Mouse (Mus musculus) v-Abl transformed pro-B cells (cell line): ENCODE measurements at regions not wholly inside any gene's neighbourhood (a gene's known extent, or its start where the extent isn't known, plus 50 kb on each side); places are given as distances from the start of the nearest gene placed in this dataset.

Source experiments
- in situ Hi-C, 2 experiments: fragments of 400-800 bp; cut with MboI; formaldehyde crosslinking; loops; one replicate each; pipeline ENCODE4 v1.15.1; 2025; ENCODE audit not compliant: unreplicated experiment in 2 of 2

DNA sequence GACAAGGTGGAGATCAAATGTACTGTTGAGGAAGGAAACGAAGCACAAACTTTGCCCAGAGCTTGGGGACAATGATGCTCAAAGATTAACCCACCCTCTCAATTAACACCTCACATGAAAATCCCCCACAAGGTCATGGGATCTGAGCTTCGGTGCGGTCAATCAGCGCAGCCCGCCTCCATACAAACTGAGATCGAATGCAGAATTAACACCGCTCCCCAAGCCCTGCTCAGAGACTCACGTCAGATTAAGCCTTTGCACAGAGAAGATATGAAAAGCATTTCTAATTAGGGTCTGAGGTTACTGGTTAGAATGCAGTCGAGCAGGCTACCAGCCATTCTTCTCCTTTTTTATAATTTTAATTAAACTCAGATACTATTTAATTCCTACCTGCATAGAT, 243.7 kb downstream of the Nr2f2 start:
- in situ Hi-C loops = no loop called here

DNA sequence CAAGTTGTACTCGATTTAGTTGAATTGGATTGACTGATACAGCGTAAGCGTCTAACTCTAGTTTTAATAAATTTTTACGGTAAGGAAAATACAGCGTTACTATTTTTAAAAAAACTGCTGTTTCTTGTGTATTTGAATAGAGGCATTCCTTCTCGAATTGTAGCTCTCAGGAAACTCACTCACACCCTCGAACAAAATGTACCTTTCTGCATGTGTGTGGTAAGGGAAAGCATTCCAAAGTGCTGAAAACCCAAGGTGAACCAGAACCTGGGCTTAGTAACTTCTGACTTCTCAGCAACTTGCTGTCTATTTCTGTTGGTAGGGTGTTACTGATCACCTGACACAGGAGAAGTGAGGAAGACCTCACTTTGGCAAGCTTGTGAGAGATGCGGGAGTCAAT, 247.0 kb downstream of the Nr2f2 start:
- in situ Hi-C loops = no loop called here

DNA sequence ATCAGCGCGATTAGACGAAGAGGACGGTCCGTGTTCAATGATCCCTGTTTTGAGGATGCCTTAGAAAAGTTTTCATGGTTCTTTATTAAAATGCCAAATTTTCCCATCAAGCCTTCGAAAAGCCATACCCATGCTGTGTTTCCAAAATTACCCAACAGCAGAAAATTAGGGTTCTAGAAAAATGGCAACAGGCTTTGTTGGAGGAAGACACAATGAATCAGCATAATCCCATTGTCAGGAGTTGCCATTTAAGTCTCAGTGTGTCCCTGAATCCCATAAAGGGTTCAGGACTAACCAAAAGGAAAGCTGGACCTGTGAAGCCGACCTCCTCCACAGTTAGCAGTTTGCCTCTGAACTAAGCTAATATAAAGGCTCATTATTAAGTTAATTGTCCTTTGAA, 247.6 kb downstream of the Nr2f2 start:
- in situ Hi-C loops = no loop called here

DNA sequence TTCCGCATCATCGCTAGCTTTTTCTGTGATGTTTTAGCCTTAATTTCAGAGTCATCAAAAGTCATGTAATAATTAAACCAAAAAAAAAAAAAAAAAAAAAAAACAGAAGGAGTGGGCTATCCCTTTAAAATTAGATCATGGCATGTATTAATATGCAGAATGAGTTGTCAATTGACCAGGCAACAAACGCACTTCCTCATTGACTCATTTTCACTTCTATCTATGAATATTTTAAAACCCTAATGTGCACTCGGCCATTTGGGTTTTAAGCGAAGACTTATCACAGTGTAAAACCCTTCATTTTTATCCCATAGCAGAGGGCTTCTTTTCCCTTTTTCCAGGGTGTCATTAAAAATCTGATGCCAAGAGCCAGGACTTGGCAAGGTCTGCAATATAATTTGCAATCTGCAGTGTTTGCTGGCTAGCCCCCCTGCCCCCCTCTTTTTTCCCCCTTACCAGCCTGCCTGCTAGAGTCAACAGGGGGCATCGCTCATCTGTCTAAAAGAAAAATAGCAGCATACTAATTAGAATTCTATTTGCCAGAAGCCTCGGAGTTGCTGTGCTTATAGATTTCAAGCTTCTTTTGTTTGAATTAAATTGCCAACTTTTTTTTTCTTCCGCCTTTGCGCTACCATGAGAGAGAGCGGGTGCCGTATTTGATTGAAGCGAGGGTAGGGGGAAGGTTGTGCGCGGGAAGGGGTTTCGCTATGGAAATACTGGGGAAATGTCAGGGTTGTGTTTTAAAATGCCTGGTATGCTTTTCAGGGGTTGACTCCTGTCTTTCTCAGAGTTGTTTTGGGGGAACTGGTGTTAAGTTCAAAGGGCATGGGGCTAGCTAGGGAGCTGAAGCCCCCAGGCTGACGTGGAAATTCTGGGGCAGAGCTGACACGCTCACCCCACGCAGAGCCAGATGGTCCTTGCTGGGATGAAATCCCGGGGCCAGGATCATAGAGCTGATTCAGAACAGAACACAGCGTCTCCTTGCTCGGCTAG, 248.3 kb downstream of the Nr2f2 start:
- in situ Hi-C loops = no loop called here

DNA sequence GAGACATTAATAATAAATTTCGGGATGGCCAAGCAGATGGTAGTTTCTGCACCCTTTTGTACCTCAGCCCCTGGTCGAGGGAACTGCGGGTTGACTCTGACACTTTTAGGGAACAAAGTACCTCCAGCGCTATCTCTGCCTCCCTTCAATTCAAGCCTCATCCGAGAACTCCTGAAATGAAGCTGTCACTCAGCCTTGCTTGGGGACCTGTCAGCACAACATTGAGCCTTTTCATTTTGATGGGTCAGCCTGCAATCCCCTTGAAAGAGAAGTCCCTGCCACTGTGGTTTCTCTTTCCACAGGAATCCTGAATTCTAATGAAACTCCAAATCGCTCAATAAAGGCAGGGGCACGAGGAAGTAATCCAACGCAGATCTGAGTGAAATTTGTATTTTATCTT, 257.5 kb downstream of the Nr2f2 start:
- in situ Hi-C loops = no loop called here

DNA sequence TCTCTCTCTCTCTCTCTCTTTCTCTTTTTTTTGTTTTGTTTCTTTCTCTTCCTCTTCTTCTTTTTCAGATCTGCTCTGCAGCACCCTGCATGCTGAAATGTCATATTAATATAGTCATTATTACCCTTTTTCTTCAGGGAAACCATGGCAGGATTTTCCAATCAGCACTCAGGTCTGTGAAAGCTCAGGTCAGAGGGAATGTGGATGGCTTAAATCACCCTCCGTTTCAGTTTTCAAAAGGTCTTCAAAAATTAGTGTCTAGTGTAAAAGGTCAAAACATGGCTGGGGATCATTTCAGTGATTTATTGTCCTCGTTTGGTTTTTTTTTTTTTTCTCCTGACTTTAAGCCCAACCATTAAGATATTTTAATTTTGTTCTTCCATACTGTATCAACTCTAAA, 261.5 kb downstream of the Nr2f2 start:
- in situ Hi-C loops = no loop called here

DNA sequence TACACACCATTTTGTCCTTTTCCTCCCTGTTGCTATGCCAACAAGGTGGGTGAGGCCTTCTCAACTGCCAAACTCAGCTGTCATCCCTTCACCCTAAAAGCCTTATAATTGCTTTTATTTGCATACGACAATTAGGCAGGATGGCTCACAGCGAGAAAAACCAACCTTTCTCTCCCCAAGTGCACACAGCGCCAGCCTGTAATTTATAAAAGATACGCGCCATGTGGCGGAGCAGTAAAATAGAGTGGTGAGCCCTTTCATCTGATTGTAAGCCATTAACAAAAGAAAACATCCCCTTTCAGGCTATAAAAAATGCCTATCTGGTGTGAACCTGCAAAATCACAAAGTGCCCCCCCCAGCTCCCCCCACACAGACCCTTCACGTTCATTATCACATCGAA, 262.0 kb downstream of the Nr2f2 start:
- in situ Hi-C loops = no loop called here

DNA sequence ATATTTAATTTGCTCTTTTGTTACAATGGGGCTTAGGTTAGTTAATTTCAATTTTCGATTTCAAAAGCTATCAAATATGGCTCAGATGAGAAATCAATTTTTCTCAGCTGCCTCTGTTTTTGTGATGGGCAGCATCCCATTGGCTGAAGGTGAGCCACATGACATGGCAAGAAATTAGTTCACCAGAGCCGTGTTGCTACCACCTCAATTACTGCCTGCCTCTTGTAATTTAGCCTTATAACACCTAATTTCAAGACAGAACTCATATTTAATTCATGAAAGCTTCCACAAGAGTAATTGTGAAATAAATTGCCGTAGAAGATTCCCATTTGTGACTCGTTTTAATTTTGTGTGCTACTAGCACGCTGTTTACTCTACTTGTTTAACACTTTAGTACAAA, 262.9 kb downstream of the Nr2f2 start:
- in situ Hi-C loops = no loop called here

DNA sequence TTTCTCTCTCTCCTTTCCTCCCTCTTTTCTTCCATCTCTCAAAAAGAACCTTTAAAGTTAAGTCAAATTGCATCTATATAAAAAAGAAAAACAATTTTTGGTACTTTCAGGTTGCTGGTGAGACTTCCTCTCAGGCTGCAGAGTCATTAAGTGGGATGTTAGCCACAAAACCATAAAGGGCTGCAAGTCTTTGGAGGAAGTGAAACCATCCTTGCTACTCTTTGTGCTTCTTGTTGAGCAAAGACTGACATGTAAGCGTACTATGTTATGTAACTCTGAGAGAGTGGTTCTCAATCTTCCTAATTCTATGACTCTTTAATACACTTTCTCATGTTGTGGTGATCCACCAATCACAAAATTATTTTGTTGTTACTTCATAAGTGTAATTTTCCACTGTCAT, 267.5 kb downstream of the Nr2f2 start:
- in situ Hi-C loops = no loop called here

DNA sequence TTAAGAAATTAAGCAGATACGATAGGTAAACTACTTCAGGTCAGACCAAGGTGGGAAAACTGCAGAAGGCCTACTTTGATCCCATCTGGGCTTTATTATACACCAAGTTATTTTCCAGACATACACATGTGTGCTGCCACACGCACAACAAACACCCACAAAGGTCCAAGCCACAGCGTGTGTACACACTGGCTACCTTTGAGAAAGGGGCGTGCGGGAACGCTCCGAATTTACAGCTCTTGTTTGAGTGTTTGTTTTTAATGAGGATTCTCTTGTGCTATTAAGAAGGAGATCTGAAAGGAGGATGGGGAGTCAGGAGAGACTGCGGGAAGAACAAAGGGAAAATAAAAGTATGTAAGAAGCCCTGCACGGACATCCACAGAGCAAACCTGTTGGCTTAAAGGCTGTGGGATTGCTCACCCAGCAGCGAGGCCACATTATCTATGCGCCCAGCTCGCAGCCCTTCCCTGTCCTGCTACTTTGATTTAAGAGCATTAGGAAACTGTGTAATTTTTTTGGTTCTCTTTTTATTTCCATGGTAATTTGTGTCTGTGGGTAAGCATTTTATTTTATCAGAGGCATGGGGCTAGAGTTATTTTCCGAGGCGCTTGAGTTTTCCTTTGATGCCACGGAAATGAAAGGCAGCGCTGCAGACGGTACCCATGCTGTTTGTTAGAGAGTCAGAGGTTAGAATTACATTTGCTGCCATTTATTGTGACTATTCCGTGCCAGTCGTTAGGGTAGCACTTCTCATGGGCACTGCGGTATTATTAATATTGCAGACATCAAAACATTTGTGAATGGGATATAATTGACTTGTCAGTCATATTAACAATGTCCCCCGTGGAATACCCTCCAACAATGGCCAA, 272.4 kb downstream of the Nr2f2 start:
- in situ Hi-C loops = no loop called here

DNA sequence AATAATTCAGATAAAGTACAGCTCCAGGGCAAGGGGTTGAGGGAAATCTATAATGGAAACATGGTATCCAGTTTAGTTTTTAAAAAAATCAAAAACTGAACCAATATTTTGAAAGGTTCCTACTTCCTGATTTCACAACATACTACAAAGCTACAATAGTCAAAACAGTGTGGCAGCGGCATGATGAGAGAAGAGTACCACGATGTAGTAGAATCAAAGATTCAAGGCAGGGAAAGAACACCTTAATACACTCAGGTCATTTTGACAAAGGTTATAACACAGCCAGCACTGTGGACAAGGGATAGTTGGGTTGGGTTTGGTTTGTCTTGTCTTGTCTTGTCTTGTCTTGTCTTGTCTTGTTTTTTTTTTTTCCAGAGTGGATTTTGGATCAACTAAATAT, 274.4 kb downstream of the Nr2f2 start:
- in situ Hi-C loops = no loop called here

DNA sequence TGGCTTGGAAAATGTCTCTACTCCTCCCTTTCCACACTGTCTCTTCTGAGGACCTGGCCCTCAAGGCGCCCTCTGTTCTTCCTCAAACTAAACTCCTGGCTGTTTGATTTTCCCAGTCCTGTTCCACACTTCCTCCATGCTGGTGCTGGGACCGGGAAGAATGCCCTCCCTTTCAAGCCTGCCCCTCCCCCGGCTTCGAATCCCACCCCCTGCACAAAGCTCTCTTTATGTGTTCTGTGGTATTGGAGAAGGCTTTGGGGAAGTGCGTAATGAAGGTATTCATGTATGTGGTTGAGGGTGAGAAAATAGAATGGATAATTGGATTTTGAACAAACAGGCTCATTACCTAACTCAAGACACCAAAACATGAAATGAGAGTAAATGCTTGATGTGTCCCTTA, 277.4 kb downstream of the Nr2f2 start:
- in situ Hi-C loops = no loop called here

DNA sequence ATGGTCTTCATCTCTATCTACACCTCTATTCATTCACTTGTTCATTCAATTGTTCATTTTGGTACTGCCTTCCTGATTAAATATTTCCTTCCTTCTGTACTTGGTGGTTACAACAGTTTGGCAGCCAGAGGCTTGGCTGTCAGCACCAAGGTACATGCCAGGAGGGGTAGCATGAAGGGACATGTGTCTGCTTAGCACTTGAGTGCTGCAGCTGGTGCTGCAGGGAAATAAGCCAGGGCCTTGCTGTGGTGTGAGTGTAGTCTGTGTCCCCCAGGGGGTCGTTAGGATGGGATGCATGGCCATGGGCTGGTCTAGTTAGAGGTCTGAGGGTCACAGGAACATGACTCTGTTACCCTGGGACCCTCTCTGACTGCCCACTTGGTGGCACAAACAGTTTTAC, 296.9 kb downstream of the Nr2f2 start:
- in situ Hi-C loops = no loop called here

DNA sequence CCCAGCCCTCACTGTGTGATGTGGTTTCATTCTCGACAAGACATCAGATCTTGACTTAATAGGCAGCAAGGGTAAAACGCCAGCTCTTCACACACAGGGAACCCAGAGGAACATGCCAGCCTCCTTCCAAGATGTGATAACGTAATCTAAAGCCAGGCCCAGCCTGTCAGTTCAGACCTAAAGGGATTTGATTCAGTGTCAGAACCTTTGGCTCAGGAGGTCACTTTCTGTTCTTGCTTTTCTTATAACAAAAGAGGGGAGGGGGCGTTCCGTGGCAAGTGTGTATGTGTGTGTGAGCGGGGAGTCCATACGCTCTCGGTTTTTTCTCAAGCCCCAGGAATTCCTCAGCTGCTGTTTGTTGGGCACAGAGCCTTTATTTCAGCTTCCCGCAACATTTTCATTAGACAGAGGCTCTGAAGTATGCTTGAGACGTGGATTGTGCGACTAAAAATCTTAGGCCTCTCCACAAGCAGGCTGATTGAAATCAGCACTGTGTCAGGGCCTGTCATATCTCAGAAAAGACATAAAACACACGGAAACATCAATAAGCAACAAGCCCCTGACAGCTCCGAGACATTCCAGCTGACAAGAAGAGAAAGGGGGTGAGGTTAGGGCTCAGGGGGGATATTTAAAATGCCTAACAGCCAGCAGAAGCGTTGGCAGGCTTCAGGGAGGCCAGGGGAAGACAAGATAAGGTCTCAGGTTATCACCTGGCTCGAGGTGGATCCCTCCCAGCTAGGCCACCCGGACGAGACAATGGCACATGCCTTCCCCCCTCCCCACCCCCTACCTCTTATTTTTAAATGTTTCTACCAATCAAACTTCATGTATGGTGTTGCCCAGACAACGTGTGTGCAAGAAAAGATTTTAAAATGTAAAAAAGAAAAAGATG, 298.5 kb downstream of the Nr2f2 start:
- in situ Hi-C loops = no loop called here

DNA sequence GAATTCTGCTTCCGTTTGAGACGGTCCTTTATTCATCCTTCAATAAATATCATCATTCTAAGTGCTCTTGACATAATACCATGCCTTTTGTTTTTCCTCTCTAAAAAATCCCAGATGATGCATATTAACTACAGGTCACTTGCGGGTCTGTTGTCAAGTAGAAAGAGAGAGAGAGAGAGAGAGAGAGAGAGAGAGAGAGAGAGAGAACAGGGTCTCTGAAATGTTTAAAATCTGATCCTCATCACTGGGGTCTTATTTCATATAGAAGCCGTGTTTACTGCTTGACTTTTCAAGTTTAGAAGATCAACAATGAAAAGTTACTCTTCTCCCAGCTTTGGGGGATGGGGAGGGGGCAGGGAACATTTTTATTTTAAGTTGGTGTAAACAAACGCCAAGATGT, 299.5 kb downstream of the Nr2f2 start:
- in situ Hi-C loops = no loop called here

DNA sequence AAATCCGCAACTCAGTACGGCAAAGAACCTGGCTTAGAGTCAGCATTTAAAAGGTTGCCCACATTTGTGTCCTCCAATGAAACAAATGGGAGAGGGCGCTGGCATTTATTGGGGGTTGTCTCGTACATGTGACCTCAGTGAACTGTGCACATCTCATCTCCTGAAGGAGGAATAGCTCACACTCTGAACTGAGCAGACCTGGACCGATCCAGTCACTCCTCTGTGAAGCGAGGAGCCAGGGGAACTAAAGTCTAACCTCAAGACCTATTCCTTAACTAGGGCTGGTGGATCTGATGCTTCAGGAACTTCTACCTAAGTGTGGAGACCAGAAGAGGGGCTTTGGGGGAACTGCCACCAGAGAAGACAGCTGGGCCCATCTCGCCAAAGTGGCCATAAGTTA, 300.1 kb downstream of the Nr2f2 start:
- in situ Hi-C loops = no loop called here

DNA sequence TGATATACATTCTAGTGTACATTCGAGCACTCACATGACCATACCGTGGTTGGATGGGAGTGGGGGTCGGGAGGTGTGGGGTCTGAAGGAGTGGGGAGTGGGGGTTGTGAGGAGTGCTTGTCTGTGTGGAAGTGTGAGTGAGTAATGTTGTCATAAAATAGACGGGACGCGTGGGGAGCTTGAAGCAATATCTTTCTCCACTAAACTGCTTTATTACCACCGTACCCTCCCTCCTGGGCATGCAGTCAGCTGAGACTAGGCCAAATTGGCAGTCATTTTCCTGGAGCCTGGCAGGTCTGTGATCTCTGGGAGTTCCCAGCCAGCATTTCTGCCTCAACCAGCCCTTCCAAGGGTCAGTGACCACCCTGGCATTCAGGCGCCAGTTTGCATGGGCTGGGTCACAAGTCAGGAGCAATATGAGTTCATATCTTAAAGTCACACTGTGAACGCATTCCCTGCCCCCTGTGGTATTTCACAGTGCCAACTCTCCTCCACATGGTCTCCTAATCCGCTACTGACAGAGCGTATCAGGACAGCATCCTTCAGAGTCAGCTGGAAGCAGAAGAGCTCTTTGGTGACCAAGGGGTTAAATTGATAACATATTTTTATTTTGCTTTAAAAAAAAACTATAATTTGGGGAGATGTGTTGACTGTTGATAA, 300.9 kb downstream of the Nr2f2 start:
- in situ Hi-C loops = no loop called here

DNA sequence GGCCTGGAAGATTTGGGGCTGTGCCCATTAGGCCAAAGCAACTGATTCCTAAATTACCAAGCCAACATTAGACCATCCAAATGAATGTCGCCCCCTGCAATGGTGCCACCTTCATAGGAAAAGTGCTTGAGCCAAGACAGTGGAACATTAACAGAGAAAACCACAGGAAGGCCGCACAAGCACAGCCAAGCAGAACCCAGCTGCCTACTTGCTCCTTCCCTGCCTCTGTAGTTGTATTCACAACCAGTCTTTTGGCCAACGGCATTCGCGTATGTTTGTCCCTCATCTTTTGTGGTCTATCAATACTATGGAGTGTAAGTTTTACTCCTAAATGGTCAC, 319.2 kb downstream of the Nr2f2 start:
- in situ Hi-C loops = no loop called here

DNA sequence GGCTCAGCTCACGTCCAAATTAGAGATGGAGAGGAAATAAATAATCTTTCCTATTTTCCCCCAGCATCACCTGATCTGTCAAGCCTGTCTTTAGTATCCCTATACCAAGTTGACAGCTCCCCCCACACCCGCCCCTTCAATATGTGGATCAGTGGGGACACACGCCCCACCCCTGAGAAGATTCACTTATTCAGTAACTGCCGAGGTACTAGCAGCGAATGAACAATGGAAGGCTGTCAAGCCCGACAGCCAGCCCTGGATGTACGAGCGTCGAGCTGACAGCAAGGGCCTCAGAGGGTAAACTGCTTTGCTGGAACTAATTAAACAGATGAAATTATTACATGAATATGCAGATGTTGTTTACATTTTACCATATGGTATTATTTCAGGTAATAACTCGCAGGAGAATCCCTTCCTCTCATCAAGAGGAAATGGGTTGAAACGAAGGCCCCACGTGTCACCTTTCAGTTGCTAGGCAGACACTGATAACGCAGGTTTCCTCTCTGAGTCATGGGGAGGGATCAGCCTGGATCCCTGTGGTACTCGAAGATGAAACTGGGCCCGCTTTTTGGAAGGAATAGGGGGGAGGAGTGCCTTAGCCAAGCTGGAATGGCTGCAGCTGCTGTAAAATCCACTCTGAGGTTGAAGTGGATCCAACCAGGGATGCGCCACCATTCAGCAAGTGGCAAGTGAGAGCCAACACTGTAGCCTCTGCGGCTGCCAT, 319.7 kb downstream of the Nr2f2 start:
- in situ Hi-C loops = no loop called here

DNA sequence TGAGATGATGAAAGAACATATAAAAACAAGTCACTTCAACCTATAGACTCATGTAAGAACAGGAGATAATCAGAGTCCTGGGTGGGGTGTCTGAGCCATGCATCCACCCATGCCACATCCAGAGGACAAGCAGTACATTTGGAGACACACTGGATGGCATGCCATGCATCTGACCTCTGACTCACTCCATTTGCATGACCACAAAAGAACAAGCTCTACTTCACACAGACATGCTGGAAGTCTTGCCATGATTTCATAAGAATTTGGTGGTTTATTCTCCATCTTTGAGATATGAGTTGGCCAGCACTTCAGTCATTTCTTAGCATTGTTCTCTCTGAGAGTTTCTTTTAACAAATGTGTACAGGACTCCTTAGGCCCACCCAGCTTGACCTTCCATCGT, 329.5 kb downstream of the Nr2f2 start:
- in situ Hi-C loops = no loop called here
